Mouse (Mus musculus): ENCODE results near the gene Wwox. TPM values are rescaled to one million over a fixed set of nuclear protein-coding genes. Genes with fewer than 3 reads are reported as not detected.

The Wwox gene
- polyA plus RNA-seq, 1 experiment from 2014 or later, result 16.3 TPM

DNA sequence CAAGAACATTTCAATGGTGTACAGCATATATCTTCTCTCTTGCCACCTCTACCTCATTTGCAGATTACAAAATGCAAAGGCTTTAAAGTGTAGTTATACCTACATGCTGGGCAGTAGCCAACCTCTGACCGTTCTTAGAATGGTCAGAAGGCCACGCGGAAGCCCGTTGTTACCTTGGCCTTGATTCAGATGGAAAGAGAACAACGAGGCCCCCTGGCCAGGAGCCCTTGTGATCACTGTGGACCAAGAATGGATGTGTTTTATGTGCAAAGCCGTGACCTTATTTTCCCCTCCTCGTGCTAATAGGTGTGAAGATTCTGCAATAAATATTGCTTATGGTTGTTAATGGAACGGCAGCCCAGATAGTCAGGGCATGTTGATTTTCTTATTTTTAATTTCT, 582.3 kb downstream of the Wwox start:
- 75% methylated on average over 8 of the region's 8 CpGs for WGBS

DNA sequence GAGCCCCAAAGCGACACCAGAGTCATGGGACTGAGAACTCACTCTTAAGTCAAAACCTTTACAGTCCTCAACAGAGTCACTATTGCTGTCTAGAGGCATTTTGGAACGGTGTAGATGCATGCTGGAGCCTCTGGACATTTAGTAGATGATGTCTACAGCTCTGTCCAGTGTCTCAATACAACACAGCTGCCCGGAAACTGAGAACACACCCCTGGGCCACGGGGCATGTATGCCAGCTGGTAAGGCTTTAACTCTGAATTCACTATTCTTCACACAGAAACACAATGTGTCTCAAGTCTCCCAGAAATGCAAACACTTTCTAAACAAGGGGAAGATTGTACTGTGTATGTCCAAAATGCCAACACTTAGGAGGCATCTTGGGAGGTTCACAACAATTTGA, 584.6 kb downstream of the Wwox start:
- Histone ChIP-seq H3K4me2 (ENCODE audit: low read length) (no peak overlapping the region), H3K9me3 (replicated peaks; ENCODE audit: low read length) (no peaks in the 10 kb centered on the region), H3K9ac (ENCODE audit: low read depth, low read length) (no peak overlapping the region), H3K27ac (no peak overlapping the region), H3K27me3 (ENCODE audit: insufficient read depth, low read length) (no peaks in the 10 kb centered on the region), H3K36me3 (ENCODE audit: insufficient read depth, low read length) (no peaks in the 10 kb centered on the region), H3K4me1 (replicated peaks; ENCODE audit: insufficient read depth, low read length) (no peaks in the 10 kb centered on the region), H3K4me3 (replicated peaks; ENCODE audit: low read depth, low read length) (no peak overlapping the region)
- DNase-seq (ENCODE audit: low spot score) (no peak), ATAC-seq (replicated peaks; ENCODE audit: low FRiP score, low read depth) (no peak)
- TF ChIP-seq CTCF (IDR thresholded peaks at IDR 0.05; ENCODE audit: low read depth), result no peak
- WGBS, result 83% methylated on average over 4 of the region's 4 CpGs

More for the DNA sequence above, 582.3 kb downstream of the Wwox start:
- Histone ChIP-seq H3K4me3 (replicated peaks; ENCODE audit: low read depth, low read length) (no peak overlapping the region), H3K4me2 (ENCODE audit: low read length) (no peak overlapping the region), H3K27me3 (ENCODE audit: insufficient read depth, low read length) (no peaks in the 10 kb centered on the region), H3K9ac (ENCODE audit: low read depth, low read length) (no peak overlapping the region), H3K36me3 (ENCODE audit: insufficient read depth, low read length) (no peaks in the 10 kb centered on the region), H3K4me1 (replicated peaks; ENCODE audit: insufficient read depth, low read length) (no peaks in the 10 kb centered on the region), H3K9me3 (replicated peaks; ENCODE audit: low read length) (no peaks in the 10 kb centered on the region), H3K27ac (no peak overlapping the region)
- DNase-seq (ENCODE audit: low spot score) (no peak), ATAC-seq (replicated peaks; ENCODE audit: low FRiP score, low read depth) (no peak)
- TF ChIP-seq CTCF (IDR thresholded peaks at IDR 0.05; ENCODE audit: low read depth), result no peak

DNA sequence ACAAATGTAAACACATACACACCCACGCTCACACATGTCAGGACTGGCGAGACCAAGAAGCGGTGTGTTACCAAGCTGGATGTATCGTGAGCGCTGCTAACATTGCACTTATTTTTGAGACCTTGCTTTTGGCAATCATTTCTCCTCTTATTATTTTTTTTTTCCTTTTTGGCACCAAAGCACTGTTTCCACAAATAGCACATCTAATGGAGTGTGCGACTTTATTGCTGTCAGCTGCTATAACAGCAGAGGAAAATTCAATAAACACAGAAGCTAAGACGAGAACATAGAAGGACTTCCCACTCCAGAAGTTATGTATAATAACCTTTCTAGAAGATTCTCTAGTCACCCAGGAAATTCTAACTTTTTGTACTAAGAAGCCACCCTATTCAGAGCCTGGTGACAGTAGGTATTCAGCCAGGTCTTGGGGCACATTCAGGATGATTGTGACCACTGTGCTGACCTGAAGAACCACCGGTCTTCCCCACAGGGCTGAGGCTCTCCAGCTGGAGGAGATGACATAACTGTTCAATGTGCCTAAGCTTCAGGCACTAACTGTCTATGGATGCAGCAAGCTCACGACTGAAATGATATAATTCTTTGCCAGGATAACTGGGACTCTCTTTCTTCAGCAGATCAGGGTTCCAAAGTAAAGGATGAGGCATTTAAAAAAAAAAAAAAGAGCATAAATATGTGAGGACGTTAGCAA, 586.1 kb downstream of the Wwox start:
- DNase-seq (ENCODE audit: low spot score) (peak; percentile 31), ATAC-seq (replicated peaks; ENCODE audit: low FRiP score, low read depth) (no peak)
- Histone ChIP-seq H3K9me3 (replicated peaks; ENCODE audit: low read length) (no peaks in the 10 kb centered on the region), H3K4me2 (ENCODE audit: low read length) (no peak overlapping the region), H3K9ac (ENCODE audit: low read depth, low read length) (no peak overlapping the region), H3K27ac (no peak overlapping the region), H3K36me3 (ENCODE audit: insufficient read depth, low read length) (no peaks in the 10 kb centered on the region), H3K4me1 (replicated peaks; ENCODE audit: insufficient read depth, low read length) (no peaks in the 10 kb centered on the region), H3K27me3 (ENCODE audit: insufficient read depth, low read length) (no peaks in the 10 kb centered on the region), H3K4me3 (replicated peaks; ENCODE audit: low read depth, low read length) (no peak overlapping the region)
- 60% methylated on average over 10 of the region's 10 CpGs for WGBS
- TF ChIP-seq CTCF (IDR thresholded peaks at IDR 0.05; ENCODE audit: low read depth), result no peak

DNA sequence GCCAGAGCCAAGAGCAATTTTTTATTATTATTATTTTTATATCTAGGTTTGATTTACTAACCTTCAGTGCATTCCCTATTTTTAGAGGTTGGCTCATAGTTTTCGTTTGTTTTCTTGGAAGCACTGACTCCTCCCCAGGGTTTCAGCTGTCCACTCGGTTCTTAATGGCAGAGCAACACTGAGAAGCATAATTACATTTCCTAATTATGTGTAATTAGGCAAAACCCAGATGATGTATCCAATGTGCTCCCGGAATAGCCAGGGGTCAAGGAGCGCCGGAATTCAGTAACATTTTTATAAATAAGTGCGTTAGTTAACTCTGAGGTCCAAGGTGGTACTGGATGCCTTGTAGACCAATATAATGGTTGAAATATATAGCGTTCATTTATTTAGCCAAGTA, 586.7 kb downstream of the Wwox start:
- 73% methylated on average over 7 of the region's 7 CpGs for WGBS
- Histone ChIP-seq H3K4me3 (replicated peaks; ENCODE audit: low read depth, low read length) (no peak overlapping the region), H3K4me2 (ENCODE audit: low read length) (no peak overlapping the region), H3K27ac (no peak overlapping the region), H3K9ac (ENCODE audit: low read depth, low read length) (no peak overlapping the region), H3K36me3 (ENCODE audit: insufficient read depth, low read length) (no peaks in the 10 kb centered on the region), H3K9me3 (replicated peaks; ENCODE audit: low read length) (no peaks in the 10 kb centered on the region), H3K27me3 (ENCODE audit: insufficient read depth, low read length) (no peaks in the 10 kb centered on the region), H3K4me1 (replicated peaks; ENCODE audit: insufficient read depth, low read length) (no peaks in the 10 kb centered on the region)
- DNase-seq (ENCODE audit: low spot score), result peak; percentile 22
- no peak for ATAC-seq (replicated peaks; ENCODE audit: low FRiP score, low read depth)
- no peak for TF ChIP-seq CTCF (IDR thresholded peaks at IDR 0.05; ENCODE audit: low read depth)

DNA sequence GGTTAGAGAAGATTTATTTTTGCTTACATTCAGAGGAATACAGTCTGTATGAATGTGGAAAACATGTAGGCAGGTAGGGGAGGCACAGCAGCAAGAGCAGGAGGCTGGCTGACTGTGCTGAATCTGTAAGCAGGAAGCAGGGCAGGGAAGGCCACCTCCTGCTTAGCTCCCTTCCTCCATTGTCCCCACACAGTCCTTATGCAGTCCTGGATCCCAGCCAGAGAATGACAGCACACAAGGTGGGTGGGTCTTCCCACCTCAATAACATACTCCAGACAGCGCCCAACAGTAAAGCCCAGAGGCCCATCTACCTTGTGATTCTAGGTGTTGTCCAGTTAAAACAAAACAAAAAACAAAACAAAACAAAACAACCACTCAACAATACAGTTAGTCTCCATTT, 593.7 kb downstream of the Wwox start:
- H3K4me1 ChIP-seq (replicated peaks; ENCODE audit: insufficient read depth, low read length), result no peaks in the 10 kb centered on the region
- no peaks in the 10 kb centered on the region for H3K36me3 ChIP-seq (ENCODE audit: insufficient read depth, low read length)
- no peak overlapping the region for H3K27ac ChIP-seq
- H3K27me3 ChIP-seq (ENCODE audit: insufficient read depth, low read length), result no peaks in the 10 kb centered on the region
- 78% methylated on average over 1 of the region's 1 CpGs for WGBS
- H3K4me2 ChIP-seq (ENCODE audit: low read length), result no peak overlapping the region
- H3K9me3 ChIP-seq (replicated peaks; ENCODE audit: low read length), result no peaks in the 10 kb centered on the region
- TF ChIP-seq CTCF (IDR thresholded peaks at IDR 0.05; ENCODE audit: low read depth), result no peak
- ATAC-seq (replicated peaks; ENCODE audit: low FRiP score, low read depth) (no peak), DNase-seq (ENCODE audit: low spot score) (no peak)
- H3K9ac ChIP-seq (ENCODE audit: low read depth, low read length), result no peak overlapping the region
- no peak overlapping the region for H3K4me3 ChIP-seq (replicated peaks; ENCODE audit: low read depth, low read length)

DNA sequence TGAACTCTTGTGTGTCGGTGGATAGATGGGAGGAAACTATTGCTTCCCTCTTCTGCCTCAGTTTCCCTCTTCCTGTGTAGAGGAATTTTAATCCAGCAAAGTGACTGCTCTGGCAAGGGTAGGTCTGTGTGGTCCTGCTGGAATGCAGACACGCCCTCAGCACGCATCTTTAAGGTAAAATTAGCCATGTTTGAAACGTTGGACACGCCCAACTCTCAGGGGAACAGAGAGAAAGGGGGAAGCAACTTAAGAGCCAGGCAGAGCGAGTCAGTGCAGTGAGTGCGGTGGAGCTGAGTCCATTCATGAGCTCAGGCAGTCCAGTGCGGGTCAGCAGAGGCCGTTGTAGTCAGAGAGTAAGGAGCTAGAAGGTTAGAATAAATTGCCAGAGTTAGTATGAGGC, 596.6 kb downstream of the Wwox start:
- whole genome bisulfite sequencing, result 87% methylated on average over 9 of the region's 9 CpGs
- H3K27ac ChIP-seq, result no peak overlapping the region
- no peaks in the 10 kb centered on the region for H3K27me3 ChIP-seq (ENCODE audit: insufficient read depth, low read length)
- H3K4me3 ChIP-seq (replicated peaks; ENCODE audit: low read depth, low read length), result no peak overlapping the region
- no peaks in the 10 kb centered on the region for H3K4me1 ChIP-seq (replicated peaks; ENCODE audit: insufficient read depth, low read length)
- H3K9ac ChIP-seq (ENCODE audit: low read depth, low read length), result no peak overlapping the region
- no peaks in the 10 kb centered on the region for H3K36me3 ChIP-seq (ENCODE audit: insufficient read depth, low read length)
- no peak for TF ChIP-seq CTCF (IDR thresholded peaks at IDR 0.05; ENCODE audit: low read depth)
- H3K9me3 ChIP-seq (replicated peaks; ENCODE audit: low read length), result no peaks in the 10 kb centered on the region
- no peak for ATAC-seq (replicated peaks; ENCODE audit: low FRiP score, low read depth)
- H3K4me2 ChIP-seq (ENCODE audit: low read length), result no peak overlapping the region
- no peak for DNase-seq (ENCODE audit: low spot score)

DNA sequence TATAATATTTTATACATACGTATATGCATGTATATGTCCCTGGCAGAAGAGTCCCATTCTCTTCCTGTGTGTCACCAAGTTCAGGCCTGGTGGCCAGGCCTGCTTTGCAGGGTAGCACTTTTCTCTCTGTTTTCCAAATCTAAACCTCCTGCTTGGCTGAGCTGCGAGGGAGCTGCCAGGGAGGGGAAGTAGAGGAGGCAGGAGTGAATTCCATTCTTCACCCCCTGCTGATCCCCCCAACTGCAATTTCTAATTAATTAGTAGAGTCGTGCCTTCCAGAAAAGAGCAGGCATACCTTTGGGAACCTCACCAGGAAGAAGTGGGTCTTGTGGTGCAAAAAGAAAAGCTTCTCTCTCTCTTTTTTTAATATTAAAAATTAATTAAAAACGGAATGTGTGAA, 599.0 kb downstream of the Wwox start:
- TF ChIP-seq CTCF (IDR thresholded peaks at IDR 0.05; ENCODE audit: low read depth), result no peak
- Histone ChIP-seq H3K36me3 (ENCODE audit: insufficient read depth, low read length) (no peaks in the 10 kb centered on the region), H3K9me3 (replicated peaks; ENCODE audit: low read length) (no peaks in the 10 kb centered on the region), H3K4me2 (ENCODE audit: low read length) (no peak overlapping the region), H3K27ac (no peak overlapping the region), H3K4me3 (replicated peaks; ENCODE audit: low read depth, low read length) (no peak overlapping the region), H3K4me1 (replicated peaks; ENCODE audit: insufficient read depth, low read length) (no peaks in the 10 kb centered on the region), H3K9ac (ENCODE audit: low read depth, low read length) (no peak overlapping the region), H3K27me3 (ENCODE audit: insufficient read depth, low read length) (no peaks in the 10 kb centered on the region)
- ATAC-seq (replicated peaks; ENCODE audit: low FRiP score, low read depth) (no peak), DNase-seq (ENCODE audit: low spot score) (peak; percentile 18)
- 28% methylated on average over 4 of the region's 4 CpGs for WGBS

All from kidney, postnatal 0 days (tissue).